In genomic region chr1:120602031-120602730, GRCm38 (mm10) we compare ENCODE assay signal across 8 mouse cellular contexts. TPM values are rescaled to one million over a fixed set of nuclear protein-coding genes. Genes with fewer than 3 reads are reported as not detected.
A peak's percentile ranks its signal among the peaks of the same experiment; 100 is the strongest.
DNase-seq lines count a peak whose midpoint lies in the region; ATAC-seq and TF ChIP-seq lines count a peak whose summit lies in the region.

En1 (plus strand) TSS chr1:120602418.

- no peak for ATAC-seq in liver, embryonic 12.5 days
- ATAC-seq in stomach, postnatal 0 days (ENCODE audit: low FRiP score, low TSS enrichment): no peak

- no peak for TF ChIP-seq CTCF in stomach, postnatal 0 days (IDR thresholded peaks at IDR 0.05; ENCODE audit: low read depth)

- peaks cover 9% of the 10 kb centered on the region for H3K4me1 ChIP-seq in liver, embryonic 12.5 days
- H3K4me1 ChIP-seq in stomach, postnatal 0 days (replicated peaks; ENCODE audit: control insufficient read depth, insufficient read depth): peaks cover 2% of the 10 kb centered on the region

- no peaks in the 10 kb centered on the region for H3K9me3 ChIP-seq in liver, embryonic 12.5 days (replicated peaks)
- H3K9me3 ChIP-seq in stomach, postnatal 0 days (ENCODE audit: control insufficient read depth, low read length): no peaks in the 10 kb centered on the region

- H3K27ac ChIP-seq in liver, embryonic 12.5 days: no peak within 1 kb of the TSS
- no peak within 1 kb of the TSS for H3K27ac ChIP-seq in stomach, postnatal 0 days (replicated peaks)

- peak within 1 kb of the TSS; percentile 43 for H3K4me3 ChIP-seq in liver, embryonic 12.5 days
- peak within 1 kb of the TSS; percentile 43 for H3K4me3 ChIP-seq in stomach, postnatal 0 days (ENCODE audit: low read depth, low read length)

- 1% methylated on average over 35 of the region's 35 CpGs for WGBS in liver, embryonic 12.5 days (ENCODE audit: insufficient replicate concordance)
- under 1% methylated on average over 35 of the region's 35 CpGs for WGBS in stomach, postnatal 0 days

- peaks cover 100% of the 10 kb centered on the region for H3K27me3 ChIP-seq in liver, embryonic 12.5 days (replicated peaks)
- peaks cover 40% of the 10 kb centered on the region; the same call in 1 of the 2 replicates for H3K27me3 ChIP-seq in stomach, postnatal 0 days (ENCODE audit: control insufficient read depth, insufficient read depth, low read length)

- DNase-seq in lung, postnatal 10 days: peak; percentile 21
- DNase-seq in lung, postnatal 4 days: no peak
- DNase-seq in cerebellum, postnatal 25 days: peak; percentile 68 to 86
- peak; percentile 72 to 81 for DNase-seq in gastrocnemius, postnatal 4 days (ENCODE audit: low spot score in 2 of 2)
- DNase-seq in stomach, postnatal 0 days (ENCODE audit: low spot score): no peak
- DNase-seq in right cerebral cortex, adult 2 months (ENCODE audit: low spot score in 2 of 2): no peak
- DNase-seq in layer of hippocampus, adult 11-12 months (ENCODE audit: low spot score): no peak

- no peak within 1 kb of the TSS for H3K9ac ChIP-seq in liver, embryonic 12.5 days
- peak within 1 kb of the TSS; percentile 59 for H3K9ac ChIP-seq in stomach, postnatal 0 days (ENCODE audit: low read length)

- peak within 1 kb of the TSS; percentile 61 for H3K4me2 ChIP-seq in liver, embryonic 12.5 days
- peak within 1 kb of the TSS; percentile 77 for H3K4me2 ChIP-seq in stomach, postnatal 0 days (replicated peaks; ENCODE audit: low read depth)

- H3K36me3 ChIP-seq in liver, embryonic 12.5 days: no peaks in the 10 kb centered on the region
- no peaks in the 10 kb centered on the region for H3K36me3 ChIP-seq in stomach, postnatal 0 days (ENCODE audit: control insufficient read depth, insufficient read depth, low read length)

- TF ChIP-seq EP300 in stomach, postnatal 0 days (optimal IDR thresholded peaks at IDR 0.05): no peak

RNA-seq across cellular contexts. Expression of gene En1, which starts in this region (rescaled TPM):
- total RNA-seq in gastrocnemius, postnatal 4 days (2021): 1 to 10 TPM; 7.2 to 8.3 TPM
- polyA plus RNA-seq in liver, embryonic 12.5 days (2016; fragmentation: Nextera tagmentation; extraction: Ambion mirVana): 0.05 and 0.10 TPM in 2 replicates
- polyA plus RNA-seq in stomach, postnatal 0 days (2015; fragmentation: Nextera tagmentation; extraction: Ambion mirVana): not detected in 2 replicates

Comparison
In these comparisons a context has a peak if more than half of its experiments do, and no peak if none do; other contexts are left out.
1. DNase-seq: peak in lung, postnatal 10 days (single experiment), cerebellum, postnatal 25 days (2 of 2) and gastrocnemius, postnatal 4 days (2 of 2); none in lung, postnatal 4 days (0 of 2), stomach, postnatal 0 days (single experiment), right cerebral cortex, adult 2 months (0 of 2) and layer of hippocampus, adult 11-12 months (single experiment).